Mouse (Mus musculus): ENCODE measurements around the gene Zfp668. TPM values are rescaled to one million over a fixed set of nuclear protein-coding genes. Genes with fewer than 3 reads are reported as not detected.

Gene Zfp668
- polyA plus RNA-seq, 1 experiment from 2014 or later: 32.5 TPM

DNA sequence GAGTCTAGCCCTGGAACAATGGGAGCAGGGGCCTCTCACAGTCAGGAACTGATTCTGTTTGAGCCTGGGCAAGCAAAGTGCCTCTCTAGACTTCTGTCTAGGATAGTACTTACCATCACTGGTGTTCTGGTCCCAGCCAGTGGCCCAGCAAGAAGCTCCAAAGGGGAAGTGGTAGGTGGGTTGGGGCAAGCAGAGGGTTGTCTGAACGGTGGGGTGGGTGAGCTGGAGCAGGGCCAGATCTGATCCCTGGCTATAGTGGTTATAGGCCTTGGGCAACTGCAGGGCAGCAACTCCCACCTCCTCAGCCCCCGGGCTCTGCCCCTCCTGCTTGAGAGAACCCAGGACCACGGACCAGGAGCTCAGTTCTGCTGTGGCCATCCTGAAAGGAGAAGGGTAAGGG lies 12.2 kb upstream of the Zfp668 start:
- no peaks in the 10 kb centered on the region for H3K27me3 ChIP-seq
- H3K4me2 ChIP-seq: no peak overlapping the region
- no peak overlapping the region for H3K27ac ChIP-seq (replicated peaks)
- no peak overlapping the region for H3K4me3 ChIP-seq
- peaks cover 94% of the 10 kb centered on the region for H3K36me3 ChIP-seq
- no peaks in the 10 kb centered on the region for H3K9me3 ChIP-seq
- WGBS: 80% methylated on average over 3 of the region's 3 CpGs
- H3K4me1 ChIP-seq (replicated peaks): peaks cover 30% of the 10 kb centered on the region
- no peak for ATAC-seq (ENCODE audit: low read depth)
- no peak overlapping the region for H3K9ac ChIP-seq

DNA sequence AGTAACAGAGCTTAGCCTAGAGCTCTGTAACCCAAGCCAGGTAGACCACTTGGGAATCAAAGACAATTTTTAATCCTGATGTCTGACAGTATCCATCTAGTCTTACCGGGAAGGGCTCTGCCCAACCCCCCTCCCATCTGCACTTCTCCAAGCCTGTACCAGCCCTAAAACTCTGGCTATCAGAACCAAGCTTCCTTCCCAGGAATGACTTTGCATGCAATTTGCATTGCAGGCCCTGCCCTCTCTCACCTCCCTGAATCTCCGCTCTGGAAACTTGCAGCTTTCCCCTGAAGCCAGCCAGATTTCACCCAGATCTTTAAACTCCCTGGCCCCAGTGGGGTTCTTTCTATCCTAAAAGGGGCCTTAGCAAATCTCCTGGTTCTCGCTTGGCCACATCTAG lies 11.2 kb upstream of the Zfp668 start:
- peaks cover 40% of the 10 kb centered on the region for H3K4me1 ChIP-seq (replicated peaks)
- 83% methylated on average over 3 of the region's 3 CpGs for WGBS
- no peak overlapping the region for H3K27ac ChIP-seq (replicated peaks)
- H3K9me3 ChIP-seq: no peaks in the 10 kb centered on the region
- no peak for ATAC-seq (ENCODE audit: low read depth)
- H3K27me3 ChIP-seq: no peaks in the 10 kb centered on the region
- H3K9ac ChIP-seq: no peak overlapping the region
- no peak overlapping the region for H3K4me2 ChIP-seq
- peaks cover 95% of the 10 kb centered on the region for H3K36me3 ChIP-seq
- H3K4me3 ChIP-seq: no peak overlapping the region

DNA sequence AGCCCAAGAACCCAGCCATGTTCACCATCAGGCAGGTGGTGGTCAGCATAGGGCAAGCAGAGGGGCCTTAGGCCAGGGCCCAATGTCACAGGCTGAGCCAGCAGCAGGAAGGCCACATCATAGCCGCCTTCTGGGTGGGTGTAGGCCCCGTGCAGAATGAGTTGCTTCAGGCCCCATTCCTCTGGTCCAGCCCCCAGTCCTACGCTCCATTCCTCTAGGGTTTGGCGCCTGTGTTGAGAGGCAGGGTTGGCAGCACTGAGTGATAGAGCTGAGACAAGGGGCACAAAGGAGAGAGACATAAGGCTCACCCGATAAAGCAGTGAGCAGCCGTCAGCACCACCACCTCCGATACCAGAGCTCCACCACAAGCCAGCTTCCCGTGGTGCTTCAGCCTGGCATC lies 10.6 kb upstream of the Zfp668 start:
- Histone ChIP-seq H3K36me3 (peaks cover 96% of the 10 kb centered on the region), H3K9me3 (no peaks in the 10 kb centered on the region), H3K4me1 (replicated peaks) (peaks cover 45% of the 10 kb centered on the region), H3K27me3 (no peaks in the 10 kb centered on the region), H3K4me2 (no peak overlapping the region), H3K4me3 (no peak overlapping the region), H3K9ac (no peak overlapping the region), H3K27ac (replicated peaks) (no peak overlapping the region)
- 89% methylated on average over 8 of the region's 8 CpGs for WGBS
- ATAC-seq (ENCODE audit: low read depth): no peak

- Histone ChIP-seq H3K4me3 (no peak overlapping the region), H3K27me3 (no peaks in the 10 kb centered on the region), H3K4me1 (replicated peaks) (peaks cover 51% of the 10 kb centered on the region), H3K4me2 (no peak overlapping the region), H3K36me3 (peaks cover 97% of the 10 kb centered on the region), H3K9ac (no peak overlapping the region), H3K27ac (replicated peaks) (no peak overlapping the region), H3K9me3 (no peaks in the 10 kb centered on the region)
- no peak for ATAC-seq (ENCODE audit: low read depth)
- 94% methylated on average over 6 of the region's 6 CpGs for WGBS
Measured at GRCm38 (mm10) chr7:127886551-127886950, 9.9 kb upstream of the Zfp668 start.

DNA sequence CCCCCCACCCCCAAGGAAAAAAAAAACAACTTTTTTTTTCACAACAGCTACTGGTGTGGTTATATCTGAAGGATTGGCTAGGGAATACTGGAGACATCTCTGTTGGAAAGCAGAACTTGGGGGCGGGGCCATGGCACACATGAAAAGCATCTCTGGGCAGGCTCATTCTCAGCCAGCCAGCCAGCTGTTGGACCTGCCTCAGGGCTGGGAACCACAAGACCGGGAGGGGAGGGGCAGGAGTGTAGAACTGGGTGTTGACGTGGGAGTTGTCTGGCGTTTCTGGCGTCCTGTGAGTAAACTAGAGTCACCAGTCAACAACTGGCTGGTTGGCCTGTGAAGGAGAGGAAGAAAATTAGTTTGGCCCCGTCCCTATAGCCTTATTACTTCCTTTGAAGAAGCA lies 9.3 kb upstream of the Zfp668 start:
- Histone ChIP-seq H3K27ac (replicated peaks) (no peak overlapping the region), H3K36me3 (peaks cover 98% of the 10 kb centered on the region)
- WGBS: 71% methylated on average over 6 of the region's 6 CpGs

GRCm38 (mm10) chr7:127880431-127880830 lies 3.8 kb upstream of the Zfp668 start:
- WGBS: 90% methylated on average over 12 of the region's 12 CpGs
- H3K4me1 ChIP-seq (replicated peaks): peaks cover 50% of the 10 kb centered on the region
- no peak overlapping the region for H3K27ac ChIP-seq (replicated peaks)
- H3K4me2 ChIP-seq: no peak overlapping the region
- H3K4me3 ChIP-seq: no peak overlapping the region
- H3K27me3 ChIP-seq: no peaks in the 10 kb centered on the region
- H3K9me3 ChIP-seq: no peaks in the 10 kb centered on the region
- no peak overlapping the region for H3K9ac ChIP-seq
- ATAC-seq (ENCODE audit: low read depth): no peak
- peaks cover 78% of the 10 kb centered on the region for H3K36me3 ChIP-seq

More for the DNA sequence above, 9.3 kb upstream of the Zfp668 start:
- Histone ChIP-seq H3K4me3 (no peak overlapping the region), H3K9me3 (no peaks in the 10 kb centered on the region), H3K4me2 (no peak overlapping the region), H3K27me3 (no peaks in the 10 kb centered on the region), H3K4me1 (replicated peaks) (peaks cover 51% of the 10 kb centered on the region), H3K9ac (no peak overlapping the region)
- no peak for ATAC-seq (ENCODE audit: low read depth)

GRCm38 (mm10) chr7:127879301-127879700 lies 2.7 kb upstream of the Zfp668 start:
- Histone ChIP-seq H3K27ac (replicated peaks) (no peak overlapping the region), H3K27me3 (no peaks in the 10 kb centered on the region), H3K4me1 (replicated peaks) (peaks cover 43% of the 10 kb centered on the region), H3K36me3 (peaks cover 66% of the 10 kb centered on the region), H3K9ac (no peak overlapping the region), H3K9me3 (no peaks in the 10 kb centered on the region), H3K4me2 (no peak overlapping the region), H3K4me3 (no peak overlapping the region)
- no peak for ATAC-seq (ENCODE audit: low read depth)
- 95% methylated on average over 9 of the region's 9 CpGs for WGBS

- no peaks in the 10 kb centered on the region for H3K27me3 ChIP-seq
- peak within 1 kb of the TSS; percentile 100 for H3K27ac ChIP-seq (replicated peaks)
- no peaks in the 10 kb centered on the region for H3K9me3 ChIP-seq
- peaks cover 50% of the 10 kb centered on the region for H3K36me3 ChIP-seq
- ATAC-seq (ENCODE audit: low read depth): peak; percentile 93
- H3K4me2 ChIP-seq: peak within 1 kb of the TSS; percentile 86
- under 1% methylated on average over 41 of the region's 41 CpGs for WGBS
- H3K9ac ChIP-seq: peak within 1 kb of the TSS; percentile 99
- H3K4me1 ChIP-seq (replicated peaks): peaks cover 34% of the 10 kb centered on the region
- H3K4me3 ChIP-seq: peak within 1 kb of the TSS; percentile 97
Measured at GRCm38 (mm10) chr7:127876041-127876466, 574 bp downstream of the Zfp668 start, which contains the start of gene Zfp646. Gene Zfp646 (plus strand): TSS chr7:127876221.

DNA sequence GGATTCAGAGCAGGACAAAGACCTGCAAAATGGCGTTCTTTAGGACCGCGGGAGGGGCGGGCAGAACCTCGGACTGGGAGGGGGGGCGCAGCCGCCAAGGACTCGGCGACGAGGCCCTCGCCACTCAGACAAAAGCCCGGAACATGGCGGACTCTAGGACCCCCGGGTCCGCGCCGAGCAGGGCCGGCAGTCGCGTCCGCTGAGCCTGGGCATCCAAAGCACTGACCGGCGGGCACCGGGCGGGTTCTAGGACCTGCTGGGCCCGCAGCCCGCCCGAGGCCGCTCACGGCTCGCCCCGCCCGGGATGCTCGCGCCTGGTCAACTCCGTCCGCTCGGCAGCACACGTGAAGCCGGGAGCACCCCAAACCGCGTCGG lies 1.0 kb downstream of the Zfp668 start:
- under 1% methylated on average over 43 of the region's 43 CpGs for WGBS
- Histone ChIP-seq H3K36me3 (peaks cover 50% of the 10 kb centered on the region), H3K27ac (replicated peaks) (peak overlapping the region; percentile 100), H3K4me2 (peak overlapping the region; percentile 86), H3K4me3 (peak overlapping the region; percentile 97), H3K9ac (peak overlapping the region; percentile 99), H3K9me3 (no peaks in the 10 kb centered on the region), H3K27me3 (no peaks in the 10 kb centered on the region), H3K4me1 (replicated peaks) (peaks cover 34% of the 10 kb centered on the region)
- peak; percentile 94 for ATAC-seq (ENCODE audit: low read depth)

DNA sequence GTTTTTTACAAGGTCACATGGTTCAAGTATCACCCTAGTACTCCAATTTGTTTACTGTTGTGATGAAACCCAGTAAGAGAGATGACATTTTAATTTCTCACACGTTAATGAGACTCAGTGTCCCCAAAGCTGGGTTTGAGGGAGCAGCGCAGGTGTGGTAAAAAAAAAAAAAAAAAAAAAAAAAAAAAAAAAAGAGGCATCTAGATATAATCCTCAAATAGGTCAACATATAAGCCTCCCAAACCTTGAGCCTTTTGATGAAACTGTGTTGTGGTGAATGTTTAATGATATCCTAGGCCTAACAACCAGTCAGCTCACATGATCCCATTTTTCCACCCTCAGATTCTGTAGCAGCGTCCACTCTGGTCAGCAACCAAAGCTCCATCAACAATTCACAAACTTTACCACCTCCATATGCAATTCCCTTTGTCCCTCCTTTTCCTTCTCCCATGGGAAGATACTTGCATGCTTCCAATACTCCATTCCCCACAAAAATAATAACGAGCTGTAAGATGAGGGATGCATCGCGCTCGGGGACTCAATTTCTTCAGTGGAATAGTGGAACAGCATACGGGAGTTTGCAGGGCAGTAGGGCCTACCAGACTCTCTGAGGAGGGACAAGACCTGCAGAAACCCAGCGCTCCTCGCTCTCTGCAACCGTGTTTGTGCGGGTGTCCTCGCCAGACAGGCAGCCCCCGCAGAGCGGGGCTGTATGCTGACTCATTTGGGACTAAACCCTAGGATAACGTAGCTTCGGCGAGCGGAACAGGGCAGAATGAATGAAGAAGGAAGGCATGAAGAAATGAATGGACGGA lies 1.6 kb downstream of the Zfp668 start:
- Histone ChIP-seq H3K9me3 (no peaks in the 10 kb centered on the region), H3K4me2 (peak overlapping the region; percentile 86), H3K4me3 (peak overlapping the region; percentile 97), H3K4me1 (replicated peaks) (peaks cover 34% of the 10 kb centered on the region), H3K27me3 (no peaks in the 10 kb centered on the region), H3K36me3 (peaks cover 50% of the 10 kb centered on the region), H3K27ac (replicated peaks) (peak overlapping the region; percentile 100), H3K9ac (peak overlapping the region; percentile 99)
- WGBS: 5% methylated on average over 20 of the region's 20 CpGs
- peak; percentile 45 for ATAC-seq (ENCODE audit: low read depth)

GRCm38 (mm10) chr7:127870136-127870821 lies 6.3 kb downstream of the Zfp668 start:
- no peak overlapping the region for H3K27ac ChIP-seq (replicated peaks)
- peaks cover 60% of the 10 kb centered on the region for H3K36me3 ChIP-seq
- H3K4me1 ChIP-seq (replicated peaks): peaks cover 33% of the 10 kb centered on the region
- 86% methylated on average over 5 of the region's 5 CpGs for WGBS
- H3K9me3 ChIP-seq: no peaks in the 10 kb centered on the region
- H3K9ac ChIP-seq: no peak overlapping the region
- ATAC-seq (ENCODE audit: low read depth): no peak
- no peak overlapping the region for H3K4me3 ChIP-seq
- no peaks in the 10 kb centered on the region for H3K27me3 ChIP-seq
- no peak overlapping the region for H3K4me2 ChIP-seq

DNA sequence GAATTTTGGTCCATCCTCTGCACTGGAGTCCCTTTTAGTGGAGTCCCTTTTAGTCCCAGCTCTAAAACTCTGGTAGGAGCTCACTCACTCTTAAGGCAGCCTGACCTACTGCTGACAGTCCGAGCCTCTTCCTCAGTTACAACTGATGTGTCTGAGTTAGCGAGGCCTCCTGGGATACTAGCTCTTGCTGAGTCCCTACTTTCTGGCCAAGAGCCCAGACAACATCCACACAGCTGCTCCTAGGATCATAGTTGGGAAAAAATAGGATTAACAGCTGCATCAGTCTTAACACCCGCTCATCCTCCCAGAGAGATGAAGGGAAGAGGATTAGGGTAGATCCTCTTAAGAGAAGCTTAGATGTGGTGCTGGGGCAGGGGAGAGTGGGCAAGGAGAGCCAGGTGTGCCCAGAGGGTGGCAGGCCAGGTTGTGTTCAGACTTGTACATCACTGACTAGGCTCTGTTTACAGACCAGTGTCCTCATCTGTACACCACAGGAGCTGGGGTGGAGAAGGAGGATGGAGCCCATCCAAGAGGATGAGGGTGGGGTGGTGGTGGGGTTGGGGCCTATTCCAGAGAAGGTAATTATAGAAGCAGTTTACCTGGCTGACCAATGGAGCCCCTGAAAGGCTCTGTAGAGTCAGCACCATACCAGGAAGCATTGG lies 7.3 kb downstream of the Zfp668 start:
- 73% methylated on average over 3 of the region's 3 CpGs for WGBS
- no peak for ATAC-seq (ENCODE audit: low read depth)
- Histone ChIP-seq H3K4me3 (no peak overlapping the region), H3K36me3 (peaks cover 67% of the 10 kb centered on the region), H3K9me3 (no peaks in the 10 kb centered on the region), H3K27ac (replicated peaks) (peak overlapping the region; percentile 64), H3K4me2 (no peak overlapping the region), H3K4me1 (replicated peaks) (peaks cover 29% of the 10 kb centered on the region), H3K27me3 (no peaks in the 10 kb centered on the region), H3K9ac (no peak overlapping the region)

All from neural tube, embryonic 13.5 days (tissue).